Mouse (Mus musculus): ENCODE measurements around the gene Ccl8. TPM values are rescaled to one million over a fixed set of nuclear protein-coding genes. Genes with fewer than 3 reads are reported as not detected.

Gene Ccl8
- polyA plus RNA-seq, 1 experiment from 2014 or later: not detected

Other genes with a start within 250 kb of the Ccl8 start
- 0.05 TPM in 1 of 2 replicates, not detected in the other for gene Asic2, start 146.7 kb upstream of the Ccl8 start, polyA plus RNA-seq (2014; fragmentation: Nextera tagmentation; extraction: Ambion mirVana)
- 11.1 and 11.4 TPM in 2 replicates for gene Ccl2, start 79.6 kb upstream of the Ccl8 start, polyA plus RNA-seq (2014; fragmentation: Nextera tagmentation; extraction: Ambion mirVana)
- gene Gm17268, start 76.6 kb upstream of the Ccl8 start, polyA plus RNA-seq (2014; fragmentation: Nextera tagmentation; extraction: Ambion mirVana): not detected in 2 replicates
- 3.2 and 3.9 TPM in 2 replicates for gene Ccl7, start 69.5 kb upstream of the Ccl8 start, polyA plus RNA-seq (2014; fragmentation: Nextera tagmentation; extraction: Ambion mirVana)
- gene Ccl11, start 57.4 kb upstream of the Ccl8 start, polyA plus RNA-seq (2014; fragmentation: Nextera tagmentation; extraction: Ambion mirVana): 0.31 TPM in 1 of 2 replicates, not detected in the other
- gene Ccl12, start 13.3 kb upstream of the Ccl8 start, polyA plus RNA-seq (2014; fragmentation: Nextera tagmentation; extraction: Ambion mirVana): 1.9 and 2.9 TPM in 2 replicates
- not detected in 2 replicates for gene Ccl1, start 190.5 kb downstream of the Ccl8 start, polyA plus RNA-seq (2014; fragmentation: Nextera tagmentation; extraction: Ambion mirVana)

Data from heart, embryonic 14.5 days (tissue).